Mouse (Mus musculus) stomach, embryonic 16.5 days (tissue): ENCODE data around the gene Fam187a. TPM values are rescaled to one million over a fixed set of nuclear protein-coding genes. Genes with fewer than 3 reads are reported as not detected.

Source experiments
- ATAC-seq: fragments of 200-750 bp; cut with Nextera tagmentation; 2 replicates; pipeline ENCODE4 v1.8.0; 2017; ENCODE audit warnings: moderate number of reproducible peaks, moderate TSS enrichment; ENCODE audit not compliant: insufficient read depth, low FRiP score
- H3K27ac ChIP-seq: fragments of 300-500 bp; sonication (generic); 2 replicates; pipeline ENCODE4 v1.5.1; 2014; ENCODE audit warnings: low read length
- H3K27me3 ChIP-seq: fragments of 300-500 bp; sonication (generic); 2 replicates; pipeline ENCODE4 v1.6.1; 2014; ENCODE audit warnings: low read length, control low read depth, mixed read lengths; ENCODE audit not compliant: control insufficient read depth, insufficient read depth
- H3K36me3 ChIP-seq: fragments of 300-500 bp; sonication (generic); 2 replicates; pipeline ENCODE4 v1.6.1; 2014; ENCODE audit warnings: low read length; ENCODE audit not compliant: control insufficient read depth, insufficient read depth
- H3K4me1 ChIP-seq: fragments of 300-500 bp; sonication (generic); 2 replicates; pipeline ENCODE4 v1.6.1; 2014; ENCODE audit warnings: low read length, control low read depth, mixed read lengths; ENCODE audit not compliant: control insufficient read depth, insufficient read depth
- H3K4me2 ChIP-seq: fragments of 300-500 bp; sonication (generic); 2 replicates; pipeline ENCODE4 v1.6.1; 2014; ENCODE audit warnings: low read depth, low read length, mixed read lengths
- H3K4me3 ChIP-seq: fragments of 300-500 bp; sonication (generic); replicated peaks from 2 replicates; pipeline ENCODE4 v1.5.1; 2014; ENCODE audit warnings: mild to moderate bottlenecking, low read length
- H3K9ac ChIP-seq: fragments of 300-500 bp; sonication (generic); 2 replicates; pipeline ENCODE4 v1.6.1; 2014; ENCODE audit warnings: low read length
- H3K9me3 ChIP-seq: fragments of 300-500 bp; sonication (generic); replicated peaks from 2 replicates; pipeline ENCODE4 v1.6.1; 2016; ENCODE audit warnings: low read length, control low read depth; ENCODE audit not compliant: control insufficient read depth
- WGBS: fragments of 180-500 bp; shearing (Covaris S2); extraction: QIAGEN DNeasy Blood & Tissue Kit; methylation state at CpG from one replicate; pipeline ENCODE4 v1.1.7; 2014; 5-methylcytosine and 5-hydroxymethylcytosine counted together
- polyA plus RNA-seq: library from polyadenylated mRNA; unstranded; fragments of >200 nt; fragmentation: Nextera tagmentation; extraction: Ambion mirVana; gene quantifications from 2 replicates; pipeline ENCODE4 v1.2.1, GENCODE M21; 2015

The Fam187a gene
- polyA plus RNA-seq = 0.12 TPM in 1 of 2 replicates, not detected in the other

DNA sequence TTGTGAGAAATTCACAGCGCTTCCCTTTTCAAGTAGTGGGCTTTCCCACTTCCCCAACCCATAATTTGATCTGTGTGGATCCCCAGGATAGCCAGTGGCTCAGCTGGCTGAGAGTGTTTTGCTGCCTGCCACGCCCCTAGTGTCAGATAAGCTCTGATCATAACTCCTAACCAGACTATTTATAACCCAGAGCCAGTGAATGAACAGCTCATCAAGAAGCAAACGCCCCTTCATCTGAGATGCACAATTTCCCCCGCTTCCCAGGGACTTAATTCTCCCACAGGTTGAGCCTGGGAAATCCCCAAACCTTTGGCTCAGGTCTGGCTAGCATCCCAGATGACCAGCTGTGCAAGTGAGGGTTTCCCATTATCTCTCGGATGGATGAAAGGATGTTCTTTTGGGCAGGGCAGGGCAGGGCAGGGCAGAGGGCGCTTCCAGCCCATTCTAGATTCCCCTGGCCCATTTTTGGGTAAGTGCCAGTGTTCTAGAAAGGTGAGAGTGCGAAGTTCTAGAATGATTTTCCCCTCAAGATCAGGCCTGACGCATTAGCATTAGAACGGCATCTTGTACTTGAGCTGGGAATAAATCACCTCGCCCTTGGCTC, at the start of gene Fam187a:
Fam187a (plus strand) TSS at position 554 of the 604 bp plus-strand sequence.
- WGBS = 50% methylated on average over 10 of the region's 10 CpGs
- Histone ChIP-seq H3K36me3 (no peaks in the 10 kb centered on the region), H3K27me3 (no peaks in the 10 kb centered on the region), H3K9me3 (no peaks in the 10 kb centered on the region), H3K4me2 (no peak within 1 kb of the TSS), H3K27ac (no peak within 1 kb of the TSS), H3K4me3 (no peak within 1 kb of the TSS), H3K9ac (0 out of 2 replicates have a peak within 1 kb of the TSS, but pooled peaks have one; percentile 26), H3K4me1 (peaks cover 10% of the 10 kb centered on the region)
- ATAC-seq = no peak

DNA sequence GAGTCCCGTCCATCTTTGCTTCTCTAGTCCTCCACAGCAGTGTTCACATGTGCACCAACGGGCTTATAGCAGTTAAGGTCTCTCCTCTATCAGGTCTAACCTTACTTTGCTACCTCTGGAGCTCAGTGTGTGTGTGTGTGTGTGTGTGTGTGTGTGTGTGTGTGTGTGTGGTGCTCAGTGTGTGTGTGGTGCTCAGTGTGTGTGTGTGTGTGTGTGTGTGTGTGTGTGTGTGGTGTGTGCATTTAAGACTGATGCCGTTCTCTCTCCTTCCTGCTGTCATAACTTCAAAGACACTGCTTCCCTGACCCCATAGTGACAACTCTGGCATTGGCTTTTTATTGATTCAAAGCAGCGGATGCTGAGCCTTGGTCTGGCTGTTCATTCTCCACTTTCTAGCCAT, 49.4 kb upstream of the Fam187a start, which contains the start of gene Higd1b:
Higd1b (plus strand) TSS at position 301 of the 400 bp plus-strand sequence.
- WGBS = 65% methylated on average over 4 of the region's 4 CpGs

DNA sequence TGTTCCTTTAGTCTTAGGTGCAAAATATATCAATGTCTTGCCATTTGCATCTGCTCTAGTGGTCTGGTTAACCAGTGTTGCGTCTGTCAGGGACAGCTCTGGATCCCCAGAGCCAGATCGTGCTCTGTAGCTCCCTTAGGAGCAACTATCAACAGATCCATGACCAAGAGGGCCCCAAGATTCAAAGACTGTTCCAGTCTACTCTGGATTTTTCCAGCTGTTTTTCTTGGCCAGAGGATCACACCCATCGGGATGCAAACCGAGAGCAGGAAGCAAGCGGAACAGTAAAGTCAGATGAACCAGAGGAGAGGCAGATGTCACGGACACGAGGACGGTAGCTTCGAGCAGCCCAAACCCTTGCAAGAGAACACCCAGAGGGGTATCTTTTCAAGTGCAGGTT, 48.8 kb upstream of the Fam187a start:
- ATAC-seq = no peak
- no peaks in the 10 kb centered on the region for H3K9me3 ChIP-seq

More for the DNA sequence above, 49.4 kb upstream of the Fam187a start, which contains the start of gene Higd1b:
- no peak within 1 kb of the TSS for H3K4me3 ChIP-seq
- no peak within 1 kb of the TSS for H3K9ac ChIP-seq
- no peaks in the 10 kb centered on the region for H3K36me3 ChIP-seq
- H3K4me1 ChIP-seq = peaks cover 5% of the 10 kb centered on the region; the same call in 1 of the 2 replicates
- H3K4me2 ChIP-seq = no peak within 1 kb of the TSS
- no peak for ATAC-seq
- no peaks in the 10 kb centered on the region for H3K9me3 ChIP-seq
- no peaks in the 10 kb centered on the region for H3K27me3 ChIP-seq
- peak within 1 kb of the TSS; percentile 17; the same call in 1 of the 2 replicates for H3K27ac ChIP-seq

DNA sequence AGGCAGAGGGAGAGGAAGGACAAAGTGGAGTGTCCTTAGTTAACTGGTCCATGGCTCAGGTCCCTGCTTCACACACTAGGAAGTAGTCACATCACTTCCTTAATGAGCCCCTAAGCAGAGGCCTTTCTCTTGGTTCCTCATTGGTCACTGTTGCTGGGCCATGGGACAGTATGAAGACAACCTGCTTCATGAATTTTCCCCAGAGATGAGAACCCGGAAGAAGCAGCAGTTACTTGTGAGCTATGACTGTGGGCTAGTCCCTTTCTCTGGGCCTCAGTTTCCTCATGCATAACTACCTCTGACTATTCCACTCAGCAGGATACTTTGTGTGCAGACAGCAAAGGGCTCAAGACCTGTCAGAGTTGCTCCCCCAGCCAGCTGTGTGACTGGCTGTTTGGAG, 47.6 kb upstream of the Fam187a start:
- Histone ChIP-seq H3K4me3 (no peak overlapping the region), H3K27ac (0 out of 2 replicates have a peak overlapping the region, but pooled peaks have one; percentile 8), H3K27me3 (no peaks in the 10 kb centered on the region), H3K9me3 (no peaks in the 10 kb centered on the region), H3K9ac (no peak overlapping the region), H3K36me3 (no peaks in the 10 kb centered on the region), H3K4me2 (no peak overlapping the region), H3K4me1 (peaks cover 3% of the 10 kb centered on the region; the same call in 1 of the 2 replicates)
- WGBS = 91% methylated on average over 1 of the region's 1 CpGs
- ATAC-seq = no peak

More for the DNA sequence above, 48.8 kb upstream of the Fam187a start:
- no peak overlapping the region for H3K9ac ChIP-seq
- H3K4me2 ChIP-seq = no peak overlapping the region
- no peak overlapping the region for H3K4me3 ChIP-seq
- H3K27ac ChIP-seq = no peak overlapping the region
- no peaks in the 10 kb centered on the region for H3K27me3 ChIP-seq
- H3K4me1 ChIP-seq = peaks cover 5% of the 10 kb centered on the region; the same call in 1 of the 2 replicates
- no peaks in the 10 kb centered on the region for H3K36me3 ChIP-seq
- 83% methylated on average over 9 of the region's 9 CpGs for WGBS

DNA sequence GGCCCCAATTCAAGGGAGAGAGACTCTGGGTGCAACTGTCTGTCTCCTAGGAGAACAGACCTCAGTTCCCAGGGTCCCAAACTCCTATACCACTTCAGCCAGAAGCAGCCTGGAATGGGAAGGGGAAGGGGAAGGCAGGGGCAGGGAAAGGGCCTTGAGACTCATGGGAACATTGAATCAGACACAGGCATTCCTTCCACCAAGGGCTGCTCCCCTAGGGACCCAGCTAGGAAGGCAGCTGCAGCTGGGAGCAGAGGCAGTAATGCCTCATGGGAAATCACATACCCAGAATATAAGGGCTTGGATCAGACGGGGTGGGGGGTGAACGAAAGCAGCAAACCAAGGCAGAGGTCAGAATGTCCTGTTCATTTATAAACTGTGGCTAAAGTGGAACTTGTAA, 46.8 kb upstream of the Fam187a start:
- Histone ChIP-seq H3K9ac (no peak overlapping the region), H3K4me3 (no peak overlapping the region), H3K4me2 (no peak overlapping the region), H3K9me3 (no peaks in the 10 kb centered on the region), H3K36me3 (no peaks in the 10 kb centered on the region), H3K27ac (no peak overlapping the region), H3K4me1 (no peaks in the 10 kb centered on the region), H3K27me3 (no peaks in the 10 kb centered on the region)
- no peak; the same call in 1 of the 2 replicates for ATAC-seq
- WGBS = 77% methylated on average over 2 of the region's 2 CpGs

DNA sequence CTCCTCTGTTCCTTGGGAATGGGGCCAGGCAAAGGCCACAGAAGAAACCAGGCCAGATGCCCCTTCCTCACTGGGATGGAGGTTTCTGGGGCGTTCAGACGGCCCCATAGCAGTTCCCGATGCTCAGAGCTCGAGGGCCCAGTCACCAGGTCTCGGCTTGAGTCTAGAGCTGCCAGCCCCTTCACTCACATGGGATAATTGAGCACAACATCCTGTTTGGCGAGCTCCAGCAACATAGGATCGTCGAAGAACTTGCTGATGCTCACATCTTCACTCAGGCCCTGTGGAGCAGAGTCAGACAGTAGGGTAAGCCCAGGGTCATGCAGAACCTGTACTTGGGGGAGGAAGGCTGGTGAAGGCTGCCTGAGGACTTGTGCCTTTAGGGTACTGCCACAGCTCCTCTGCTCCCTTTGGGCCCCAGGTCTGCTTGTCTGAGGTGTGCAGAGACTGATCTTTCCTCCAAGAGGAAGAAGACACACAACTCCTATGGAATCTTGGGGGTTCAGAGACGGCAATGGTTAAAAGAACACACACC, 46.3 kb upstream of the Fam187a start:
- Histone ChIP-seq H3K9ac (peak overlapping the region; percentile 1; the same call in 1 of the 2 replicates), H3K4me2 (no peak overlapping the region), H3K4me1 (no peaks in the 10 kb centered on the region), H3K36me3 (no peaks in the 10 kb centered on the region), H3K4me3 (no peak overlapping the region), H3K9me3 (no peaks in the 10 kb centered on the region), H3K27me3 (no peaks in the 10 kb centered on the region), H3K27ac (peak overlapping the region; percentile 13; the same call in 1 of the 2 replicates)
- no peak for ATAC-seq
- 81% methylated on average over 9 of the region's 9 CpGs for WGBS

DNA sequence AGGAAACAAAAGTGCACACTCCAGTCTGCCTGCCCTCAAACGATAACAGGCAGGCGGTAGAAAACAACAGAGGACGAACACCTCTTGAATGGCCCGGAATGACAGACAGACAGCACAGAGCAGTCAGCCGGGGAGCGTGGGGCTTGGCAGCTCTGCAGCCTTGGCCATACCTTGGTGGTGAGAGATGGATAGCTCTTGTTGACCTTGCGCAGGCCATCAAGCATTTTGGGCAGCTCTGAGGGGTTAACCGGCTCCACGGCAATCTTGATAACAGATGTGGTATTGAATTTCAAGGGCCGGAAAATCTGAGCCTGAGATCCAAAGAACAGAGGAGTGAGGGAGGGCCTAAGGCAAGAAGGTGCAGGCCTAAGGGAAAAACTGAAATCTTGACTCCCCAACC, 39.0 kb upstream of the Fam187a start:
- Histone ChIP-seq H3K27me3 (no peaks in the 10 kb centered on the region), H3K27ac (no peak overlapping the region), H3K4me2 (no peak overlapping the region), H3K4me3 (no peak overlapping the region), H3K9me3 (no peaks in the 10 kb centered on the region), H3K4me1 (no peaks in the 10 kb centered on the region), H3K36me3 (peaks cover 15% of the 10 kb centered on the region; the same call in 1 of the 2 replicates), H3K9ac (no peak overlapping the region)
- WGBS = 72% methylated on average over 10 of the region's 10 CpGs
- no peak for ATAC-seq

DNA sequence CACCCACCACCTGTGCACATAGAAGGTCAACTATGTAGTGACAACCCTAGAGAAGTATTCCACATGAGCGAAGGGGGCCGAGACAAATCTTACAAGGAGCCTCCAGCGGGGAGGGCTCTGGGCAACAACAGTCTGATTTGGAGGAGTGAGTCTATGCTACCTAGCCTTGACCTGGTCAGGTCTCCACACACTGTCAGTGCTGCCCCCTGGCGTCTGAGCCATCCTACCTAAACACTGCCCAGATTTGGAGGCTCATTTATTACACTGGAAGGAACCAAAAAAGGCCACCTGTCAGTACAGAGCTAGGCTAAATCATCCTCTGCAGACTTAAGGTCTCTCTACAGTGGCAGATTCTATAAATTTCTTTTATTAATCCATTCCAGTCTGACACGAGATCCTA, 33.1 kb upstream of the Fam187a start:
- H3K9ac ChIP-seq = no peak overlapping the region
- H3K4me2 ChIP-seq = no peak overlapping the region
- H3K27ac ChIP-seq = no peak overlapping the region
- H3K36me3 ChIP-seq = peaks cover 7% of the 10 kb centered on the region
- no peak overlapping the region for H3K4me3 ChIP-seq
- peak; percentile 62; the same call in 1 of the 2 replicates for ATAC-seq
- H3K4me1 ChIP-seq = no peaks in the 10 kb centered on the region
- H3K9me3 ChIP-seq = no peaks in the 10 kb centered on the region; the same call in 1 of the 2 replicates
- no peaks in the 10 kb centered on the region for H3K27me3 ChIP-seq
- WGBS = 66% methylated on average over 5 of the region's 5 CpGs

DNA sequence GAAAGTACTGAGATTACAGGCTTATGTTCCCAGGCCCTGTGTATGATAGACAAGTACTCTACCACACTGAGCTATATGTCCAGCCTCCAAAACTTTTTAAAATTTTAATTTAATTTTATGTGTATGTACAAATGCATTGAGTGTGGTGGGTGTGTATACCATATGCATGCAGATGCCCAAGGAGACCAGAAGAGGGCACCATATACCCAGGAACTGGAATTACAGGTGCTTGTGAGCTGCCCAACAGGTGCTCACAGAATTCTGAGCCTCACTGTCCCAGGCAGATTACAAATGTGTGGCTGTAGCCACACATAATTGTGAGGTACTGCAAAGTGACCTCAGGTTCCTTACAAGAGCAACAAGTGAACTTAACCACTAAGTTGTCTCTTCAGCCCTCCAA, 31.2 kb upstream of the Fam187a start:
- Histone ChIP-seq H3K27me3 (no peaks in the 10 kb centered on the region), H3K36me3 (peaks cover 12% of the 10 kb centered on the region), H3K4me2 (no peak overlapping the region), H3K4me1 (no peaks in the 10 kb centered on the region), H3K4me3 (no peak overlapping the region), H3K9ac (no peak overlapping the region), H3K9me3 (no peaks in the 10 kb centered on the region; the same call in 1 of the 2 replicates), H3K27ac (no peak overlapping the region)
- no peak for ATAC-seq
